Mouse (Mus musculus): ENCODE data around the gene Cyp4f37.
A peak's percentile ranks its signal among the peaks of the same experiment; 100 is the strongest.
"Not testable (repeated sequence)": the region's sequence is repeated elsewhere in the genome, so short reads cannot be mapped to it uniquely, and the experiment has no call there.

Cyp4f37 gene

GRCm38 (mm10) chr17:32621018-32621417 lies at the start of gene Cyp4f37:
Cyp4f37 (plus strand) TSS chr17:32621309.
- DNase-seq: not testable (repeated sequence)

- DNase-seq: not testable (repeated sequence)
Observed at GRCm38 (mm10) chr17:32573286-32573685, 47.8 kb upstream of the Cyp4f37 start.

- DNase-seq: no peak
Observed at GRCm38 (mm10) chr17:32577496-32578186, 43.5 kb upstream of the Cyp4f37 start.

- no peak for DNase-seq
Observed at GRCm38 (mm10) chr17:32596494-32596893, 24.6 kb upstream of the Cyp4f37 start.

GRCm38 (mm10) chr17:32608055-32608454 lies 13.1 kb upstream of the Cyp4f37 start:
- no peak for DNase-seq

- DNase-seq: not testable (repeated sequence)
Observed at GRCm38 (mm10) chr17:32610231-32610630, 10.9 kb upstream of the Cyp4f37 start.

GRCm38 (mm10) chr17:32610896-32611295 lies 10.2 kb upstream of the Cyp4f37 start:
- no peak for DNase-seq

GRCm38 (mm10) chr17:32612417-32612816 lies 8.7 kb upstream of the Cyp4f37 start:
- no peak for DNase-seq

GRCm38 (mm10) chr17:32617252-32617651 lies 3.9 kb upstream of the Cyp4f37 start:
- no peak for DNase-seq

GRCm38 (mm10) chr17:32629726-32630125 lies 8.6 kb downstream of the Cyp4f37 start:
- DNase-seq: not testable (repeated sequence)

- DNase-seq: peak in 1 of 2 experiments; percentile 4
Observed at GRCm38 (mm10) chr17:32631936-32632335, 10.8 kb downstream of the Cyp4f37 start.

GRCm38 (mm10) chr17:32634242-32634971 lies 13.3 kb downstream of the Cyp4f37 start:
- not testable (repeated sequence) for DNase-seq

GRCm38 (mm10) chr17:32634972-32635314 lies 13.8 kb downstream of the Cyp4f37 start:
- peak; percentile 93 to 96 for DNase-seq

GRCm38 (mm10) chr17:32636341-32636740 lies 15.2 kb downstream of the Cyp4f37 start:
- DNase-seq: no peak

- DNase-seq: no peak
Observed at GRCm38 (mm10) chr17:32637151-32637550, 16.0 kb downstream of the Cyp4f37 start.

- DNase-seq: no peak
Observed at GRCm38 (mm10) chr17:32646631-32647030, 25.5 kb downstream of the Cyp4f37 start.

GRCm38 (mm10) chr17:32653860-32654259 lies 32.8 kb downstream of the Cyp4f37 start:
- DNase-seq: no peak

- DNase-seq: no peak
Observed at GRCm38 (mm10) chr17:32657041-32657440, 35.9 kb downstream of the Cyp4f37 start.

- DNase-seq: no peak
Observed at GRCm38 (mm10) chr17:32658246-32658645, 37.1 kb downstream of the Cyp4f37 start.

- peak; percentile 78 to 81 for DNase-seq
Observed at GRCm38 (mm10) chr17:32658712-32659111, 37.6 kb downstream of the Cyp4f37 start, which contains the start of gene Cyp4f40. Cyp4f40 (plus strand) TSS chr17:32658900.

- no peak for DNase-seq
Observed at GRCm38 (mm10) chr17:32673976-32674375, 52.9 kb downstream of the Cyp4f37 start.

GRCm38 (mm10) chr17:32676040-32676635 lies 55.0 kb downstream of the Cyp4f37 start:
- peak; percentile 16 to 19 for DNase-seq

- peak; percentile 70 to 79 for DNase-seq
Observed at GRCm38 (mm10) chr17:32680404-32680803, 59.3 kb downstream of the Cyp4f37 start.

All from cerebellum, postnatal 10 days (tissue).